Mouse (Mus musculus) cerebellum, adult 8-10 months (tissue): ENCODE results near the gene Ltbp1.
"Not testable (repeated sequence)": the region's sequence is repeated elsewhere in the genome, so short reads cannot be mapped to it uniquely, and the experiment has no call there.

Source experiments
- DNase-seq: peaks from one replicate; pipeline ENCODE4 v3.0.0; 2022

Gene Ltbp1

GRCm38 (mm10) chr17:75119422-75119821 is 114.1 kb downstream of the Ltbp1 start:
- no peak for DNase-seq

DNA sequence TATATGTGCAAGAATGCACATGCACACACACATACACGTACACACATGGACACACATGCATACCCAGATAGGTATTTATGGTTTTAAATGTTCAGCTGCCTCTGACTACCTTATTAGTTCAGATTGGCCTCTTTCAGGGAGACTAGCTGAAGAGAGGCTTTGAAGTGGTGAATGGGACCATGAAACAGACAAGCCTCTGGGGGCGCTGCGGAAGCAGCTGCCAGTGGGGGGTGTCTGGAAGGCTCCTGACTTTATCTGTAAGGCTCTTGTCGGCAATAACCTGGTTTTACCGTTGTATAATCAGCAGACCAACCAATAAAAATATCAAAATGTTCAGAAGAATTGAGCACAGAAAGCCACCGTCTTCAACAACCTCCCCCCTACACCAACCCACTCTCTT is 114.7 kb downstream of the Ltbp1 start:
- DNase-seq = no peak

DNA sequence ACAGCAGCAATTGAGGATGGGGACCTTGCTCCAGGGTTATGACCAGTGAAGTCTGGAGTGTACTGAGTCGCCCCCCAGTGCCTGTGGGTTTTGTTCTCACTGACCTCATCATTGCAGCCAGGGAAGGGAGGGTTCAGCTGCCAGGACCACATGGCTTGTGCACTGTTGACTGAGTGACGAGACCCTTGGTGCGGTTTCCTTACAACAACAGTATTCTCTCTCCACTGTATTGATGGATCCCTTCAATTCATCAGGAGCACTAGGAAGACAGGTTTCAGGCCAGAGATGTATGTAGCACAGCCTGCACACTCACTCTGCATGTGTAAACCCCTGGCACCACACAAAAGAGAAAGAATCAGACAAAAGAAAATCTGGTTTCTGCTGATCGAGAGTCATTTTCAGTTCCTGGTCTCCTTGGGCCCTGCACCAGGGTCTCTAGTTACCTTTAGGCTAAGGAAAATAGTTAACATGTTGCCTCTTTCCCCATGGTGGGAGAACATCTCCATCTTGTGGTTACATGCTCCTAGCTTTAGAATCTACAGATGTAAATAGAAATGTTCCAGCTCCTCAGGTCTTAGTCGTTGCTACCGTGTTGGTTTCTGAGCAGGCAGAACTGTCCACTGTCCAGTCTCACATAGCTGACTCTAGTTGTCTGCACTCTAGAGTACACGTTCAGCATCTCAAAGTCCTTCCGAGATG is 117.4 kb downstream of the Ltbp1 start:
- DNase-seq = no peak

DNA sequence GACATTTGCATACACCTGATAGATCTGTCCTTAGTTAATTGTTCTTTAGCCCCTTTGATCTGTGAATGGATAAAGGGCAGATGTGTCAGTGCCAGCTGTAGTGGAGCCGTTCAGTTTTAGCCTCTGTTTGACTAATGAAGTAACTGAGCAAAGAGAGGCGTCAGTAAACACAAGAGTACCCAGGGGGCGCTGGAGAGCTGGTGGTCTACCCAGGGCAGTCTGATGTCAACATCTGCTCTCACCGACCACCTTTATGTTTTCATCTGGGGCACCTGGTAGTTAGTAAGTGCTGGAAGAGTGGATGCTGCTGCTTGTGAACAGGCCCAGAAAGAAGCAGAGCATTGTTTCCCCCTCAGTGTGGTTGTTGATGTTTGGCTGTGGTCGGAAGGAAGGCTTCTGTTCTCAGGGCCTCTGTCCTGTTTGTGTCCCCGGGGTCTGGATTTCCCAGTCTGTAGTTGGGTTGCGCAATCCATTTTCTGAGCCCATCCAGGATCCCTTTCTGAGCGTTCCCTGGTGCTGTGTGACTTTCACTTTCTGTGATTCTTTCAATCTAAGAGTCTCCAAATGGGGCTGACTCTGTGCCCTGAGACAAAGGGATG is 123.1 kb downstream of the Ltbp1 start:
- DNase-seq = no peak

DNA sequence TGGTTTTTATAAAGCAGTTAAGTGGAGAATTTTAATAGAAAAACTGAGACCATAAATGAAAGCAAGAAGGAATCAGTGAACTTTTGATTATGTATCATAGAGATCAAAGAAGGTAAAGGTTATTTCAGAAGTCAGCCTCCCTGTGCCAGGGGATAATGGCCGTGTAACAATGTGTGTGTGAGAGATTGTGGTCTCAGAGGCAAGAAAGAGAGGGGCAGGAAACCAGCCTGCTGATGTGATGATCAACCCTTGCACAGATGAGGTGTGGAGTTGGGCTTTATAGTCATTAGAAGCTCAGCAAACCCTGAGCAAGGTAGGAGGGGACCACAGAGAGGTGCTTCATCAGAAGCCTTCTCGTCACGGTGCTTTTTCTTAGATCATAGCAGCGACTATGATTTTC is 128.6 kb downstream of the Ltbp1 start:
- DNase-seq = no peak

DNA sequence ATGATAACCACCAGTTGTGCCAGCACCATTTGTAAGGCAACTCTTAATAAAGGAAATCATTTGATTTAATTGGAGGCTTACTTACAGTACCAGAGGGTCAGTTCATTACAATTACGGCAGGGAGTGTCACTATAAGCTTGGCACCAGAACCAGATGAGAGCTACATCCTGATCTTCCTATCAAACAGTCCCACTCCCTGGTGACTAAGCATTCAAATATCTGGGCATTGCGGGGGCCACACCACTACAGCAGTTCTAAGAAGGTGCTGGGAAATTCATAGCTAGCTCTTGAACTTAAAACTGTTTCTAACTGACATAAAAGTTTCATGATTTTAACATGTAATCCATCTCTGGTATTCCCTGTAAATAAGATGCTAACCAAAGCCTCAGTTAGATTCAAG is 134.4 kb downstream of the Ltbp1 start:
- no peak for DNase-seq

DNA sequence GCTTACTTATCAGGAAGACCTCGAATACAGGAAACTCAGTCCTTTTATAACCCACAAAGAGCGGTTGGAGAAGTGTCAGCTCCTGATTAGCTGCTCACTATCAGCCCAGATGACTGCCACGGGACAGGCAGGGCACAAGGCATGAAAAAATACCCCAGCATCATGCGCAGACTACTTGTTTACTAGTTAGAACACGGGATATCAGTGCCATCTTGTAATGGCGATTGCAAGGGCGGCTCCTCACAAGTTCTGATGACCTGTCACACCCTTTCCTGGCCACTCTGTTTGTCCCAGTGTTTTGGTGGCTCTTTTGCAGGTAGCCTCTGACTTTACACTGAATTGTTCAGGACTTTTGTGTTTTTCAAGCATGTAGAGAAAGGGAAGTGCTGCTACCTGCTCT is 137.5 kb downstream of the Ltbp1 start:
- DNase-seq = not testable (repeated sequence)

- no peak for DNase-seq
Observed at GRCm38 (mm10) chr17:75143927-75144326, 138.6 kb downstream of the Ltbp1 start.

GRCm38 (mm10) chr17:75147218-75147617 is 141.8 kb downstream of the Ltbp1 start:
- DNase-seq = no peak

DNA sequence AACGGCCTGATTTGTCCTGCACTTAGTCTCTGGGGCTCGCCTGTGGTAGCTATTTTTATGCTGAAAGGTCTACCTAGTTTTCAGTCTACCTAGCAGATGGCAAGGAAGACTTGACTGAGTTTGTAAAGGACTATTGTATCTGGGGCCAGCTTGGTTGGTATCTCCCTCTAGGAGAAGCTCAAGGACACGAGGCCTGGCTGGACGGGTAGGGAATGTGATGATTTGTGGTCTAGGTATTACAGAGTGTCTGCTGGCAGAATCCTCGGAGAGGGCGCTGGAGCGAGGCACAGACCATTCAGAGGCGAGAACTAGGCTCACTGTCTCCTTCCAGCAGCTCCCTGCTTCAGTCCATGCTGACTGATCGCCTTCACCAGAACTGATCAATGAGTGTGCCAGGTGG is 146.4 kb downstream of the Ltbp1 start:
- no peak for DNase-seq

DNA sequence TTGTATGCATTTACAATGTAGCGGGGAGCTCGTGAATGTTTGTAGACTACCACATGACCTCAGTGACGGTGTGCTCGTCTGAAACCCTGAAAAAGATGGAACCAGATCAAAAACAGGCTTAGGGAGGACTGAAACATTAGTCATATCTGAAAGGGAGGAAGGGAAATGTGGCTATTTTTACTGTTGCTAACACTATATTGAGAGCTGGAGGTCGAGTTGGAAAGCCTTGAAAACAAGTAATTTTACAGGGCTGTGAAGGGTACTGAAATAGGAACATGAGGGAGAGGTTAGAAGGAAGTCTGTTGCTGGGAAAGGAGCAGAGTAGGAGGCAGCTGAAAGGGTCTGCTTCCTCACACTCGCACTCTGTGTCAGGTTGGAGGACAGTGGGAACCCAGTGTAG is 147.7 kb downstream of the Ltbp1 start:
- no peak for DNase-seq

GRCm38 (mm10) chr17:75158385-75158784 is 153.0 kb downstream of the Ltbp1 start:
- DNase-seq = no peak

GRCm38 (mm10) chr17:75159066-75159787 is 153.9 kb downstream of the Ltbp1 start:
- DNase-seq = no peak

GRCm38 (mm10) chr17:75161062-75161461 is 155.7 kb downstream of the Ltbp1 start:
- no peak for DNase-seq

DNA sequence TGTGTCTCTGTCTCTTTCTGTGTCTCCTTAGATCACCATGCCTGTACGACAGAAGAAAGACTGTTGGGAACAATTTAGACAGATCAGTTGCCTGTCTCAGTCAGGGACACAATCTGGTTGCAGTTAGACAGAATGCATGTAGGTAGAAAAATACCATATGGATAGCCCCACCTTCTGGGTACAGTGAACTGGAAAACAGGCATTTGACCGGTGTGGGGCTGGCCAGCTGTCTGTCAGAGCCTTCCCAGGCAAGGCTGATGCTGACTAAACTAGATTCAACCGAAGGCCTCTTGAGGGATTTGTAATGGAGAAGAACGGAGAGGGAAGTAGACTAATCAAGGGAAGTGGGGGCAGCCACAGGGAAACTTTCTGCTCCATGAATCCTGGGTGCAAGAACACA is 156.6 kb downstream of the Ltbp1 start:
- DNase-seq = no peak

GRCm38 (mm10) chr17:75164566-75164965 is 159.2 kb downstream of the Ltbp1 start:
- no peak for DNase-seq

DNA sequence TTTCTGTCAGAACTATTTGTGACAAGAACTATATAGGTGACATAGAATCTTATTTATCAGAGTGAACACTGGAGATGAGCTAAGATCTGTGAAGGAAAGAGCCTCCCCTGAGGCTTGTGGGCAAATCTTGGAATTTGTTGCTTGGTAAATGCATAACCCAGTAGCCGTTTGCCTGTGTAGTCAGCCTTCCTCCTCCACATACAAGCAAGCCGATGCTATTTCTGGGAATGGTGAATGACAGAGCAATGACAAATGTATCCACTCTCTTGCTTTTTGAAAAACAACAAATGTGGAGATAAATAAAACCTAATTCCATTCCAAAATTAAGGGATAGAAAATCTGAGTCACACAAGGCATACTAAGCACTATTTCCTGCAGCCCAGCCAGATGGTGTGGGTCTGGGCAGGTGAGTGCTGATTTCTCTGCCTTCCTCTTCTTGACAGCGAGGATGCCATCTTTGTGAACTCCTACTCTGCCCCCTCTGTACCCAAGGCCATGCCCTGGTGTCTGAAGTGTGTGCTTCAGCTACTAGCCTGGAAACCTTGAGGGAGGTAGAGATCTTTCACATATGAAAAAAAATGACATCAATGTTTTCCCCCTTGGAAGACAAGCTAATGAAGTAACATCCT is 163.3 kb downstream of the Ltbp1 start:
- DNase-seq = no peak

DNA sequence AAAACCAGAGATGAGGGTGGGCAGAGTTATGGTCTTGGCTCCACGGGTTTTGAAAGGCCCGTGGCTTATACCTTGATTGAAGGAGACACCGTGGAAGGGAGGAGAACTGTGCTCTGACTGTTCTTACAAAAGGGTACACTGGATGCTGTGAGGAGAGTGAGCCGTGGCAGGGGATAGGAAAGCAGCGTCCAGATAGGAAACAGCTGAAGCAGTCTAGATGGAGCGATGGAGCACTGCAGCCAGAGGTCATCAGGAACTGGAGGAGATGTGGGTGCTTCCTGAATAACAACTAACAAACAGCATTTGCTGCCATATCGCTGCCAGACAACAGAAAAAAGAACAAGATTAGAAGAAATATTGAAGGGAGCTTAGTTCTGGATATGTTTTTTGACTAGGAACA is 166.3 kb downstream of the Ltbp1 start:
- DNase-seq = no peak

- no peak for DNase-seq
Observed at GRCm38 (mm10) chr17:75172685-75173205, 167.4 kb downstream of the Ltbp1 start.

- DNase-seq = no peak
Observed at GRCm38 (mm10) chr17:75174501-75174900, 169.1 kb downstream of the Ltbp1 start.

- DNase-seq = no peak
Observed at GRCm38 (mm10) chr17:75177920-75178867, 172.8 kb downstream of the Ltbp1 start.

DNA sequence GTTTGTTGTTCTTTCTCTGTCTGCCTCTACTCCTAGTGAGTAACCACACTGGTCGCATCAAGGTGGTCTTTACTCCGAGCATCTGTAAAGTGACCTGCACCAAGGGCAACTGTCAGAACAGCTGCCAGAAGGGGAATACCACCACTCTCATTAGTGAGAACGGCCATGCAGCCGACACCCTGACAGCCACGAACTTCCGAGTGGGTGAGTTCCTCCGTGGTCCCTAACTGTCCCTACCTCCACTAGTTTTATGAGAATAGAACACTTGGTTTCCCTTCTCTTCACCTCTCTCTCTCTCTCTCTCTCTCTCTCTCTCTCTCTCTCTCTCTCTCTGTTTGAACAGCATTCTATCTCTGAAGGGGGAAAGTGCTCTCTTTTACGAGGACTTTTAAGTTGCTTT is 173.6 kb downstream of the Ltbp1 start:
- no peak for DNase-seq
